Mouse (Mus musculus): Measurements from ENCODE around the gene Agbl2. TPM values are rescaled to one million over a fixed set of nuclear protein-coding genes. Genes with fewer than 3 reads are reported as not detected.

Gene Agbl2
- polyA plus RNA-seq, 1 experiment from 2014 or later = 1.7 TPM

- H3K27me3 ChIP-seq = no peaks in the 10 kb centered on the region
- peaks cover 30% of the 10 kb centered on the region for H3K4me1 ChIP-seq (replicated peaks)
- H3K9ac ChIP-seq = peak overlapping the region; percentile 87
- H3K36me3 ChIP-seq = peaks cover 25% of the 10 kb centered on the region
- H3K27ac ChIP-seq = peak overlapping the region; percentile 92
- H3K9me3 ChIP-seq = no peaks in the 10 kb centered on the region
- under 1% methylated on average over 13 of the region's 13 CpGs for WGBS
- peak overlapping the region; percentile 65 for H3K4me2 ChIP-seq
- ATAC-seq (ENCODE audit: low FRiP score) = no peak
- H3K4me3 ChIP-seq = peak overlapping the region; percentile 63
These were observed 65.1 kb downstream of the Agbl2 start for GRCm38 (mm10) chr2:90847681-90848050.

- Histone ChIP-seq H3K27me3 (no peaks in the 10 kb centered on the region), H3K36me3 (peaks cover 31% of the 10 kb centered on the region), H3K9me3 (no peaks in the 10 kb centered on the region), H3K4me1 (replicated peaks) (peaks cover 30% of the 10 kb centered on the region), H3K9ac (peak overlapping the region; percentile 87), H3K4me3 (peak overlapping the region; percentile 63), H3K27ac (peak overlapping the region; percentile 92), H3K4me2 (peak overlapping the region; percentile 65)
- 89% methylated on average over 5 of the region's 5 CpGs for WGBS
- ATAC-seq (ENCODE audit: low FRiP score) = no peak
These were observed 65.8 kb downstream of the Agbl2 start for GRCm38 (mm10) chr2:90848331-90848730.

- Histone ChIP-seq H3K4me1 (replicated peaks) (peaks cover 30% of the 10 kb centered on the region), H3K27ac (no peak overlapping the region), H3K4me3 (no peak overlapping the region), H3K9ac (no peak overlapping the region), H3K27me3 (no peaks in the 10 kb centered on the region), H3K36me3 (peaks cover 48% of the 10 kb centered on the region), H3K4me2 (no peak overlapping the region), H3K9me3 (no peaks in the 10 kb centered on the region)
- 100% methylated on average over 1 of the region's 1 CpGs for WGBS
- no peak for ATAC-seq (ENCODE audit: low FRiP score)
These were observed 67.9 kb downstream of the Agbl2 start for GRCm38 (mm10) chr2:90850401-90850800.

- H3K4me1 ChIP-seq (replicated peaks) = no peaks in the 10 kb centered on the region
- WGBS = 98% methylated on average over 2 of the region's 2 CpGs
- no peak overlapping the region for H3K4me3 ChIP-seq
- no peak for ATAC-seq (ENCODE audit: low FRiP score)
- H3K9ac ChIP-seq = no peak overlapping the region
- peaks cover 79% of the 10 kb centered on the region for H3K36me3 ChIP-seq
- H3K9me3 ChIP-seq = no peaks in the 10 kb centered on the region
- H3K4me2 ChIP-seq = no peak overlapping the region
- H3K27me3 ChIP-seq = no peaks in the 10 kb centered on the region
- no peak overlapping the region for H3K27ac ChIP-seq
These were observed 79.0 kb downstream of the Agbl2 start for GRCm38 (mm10) chr2:90861486-90861885.

- Histone ChIP-seq H3K27ac (peak overlapping the region; percentile 41; the same call in 1 of the 2 replicates), H3K9me3 (no peaks in the 10 kb centered on the region), H3K4me2 (no peak overlapping the region), H3K4me3 (no peak overlapping the region), H3K9ac (no peak overlapping the region), H3K4me1 (replicated peaks) (no peaks in the 10 kb centered on the region), H3K27me3 (no peaks in the 10 kb centered on the region), H3K36me3 (peaks cover 81% of the 10 kb centered on the region)
- peak; percentile 62; the same call in 1 of the 2 replicates for ATAC-seq (ENCODE audit: low FRiP score)
These were observed 81.7 kb downstream of the Agbl2 start for GRCm38 (mm10) chr2:90864184-90864583.

GRCm38 (mm10) chr2:90866524-90866923, 84.0 kb downstream of the Agbl2 start:
- H3K36me3 ChIP-seq = peaks cover 59% of the 10 kb centered on the region
- no peaks in the 10 kb centered on the region for H3K9me3 ChIP-seq
- H3K4me1 ChIP-seq (replicated peaks) = 0 out of 2 replicates have a peak, but pooled peaks cover 10% of the 10 kb centered on the region
- WGBS = 31% methylated on average over 3 of the region's 3 CpGs
- ATAC-seq (ENCODE audit: low FRiP score) = peak; percentile 90
- no peak overlapping the region for H3K4me2 ChIP-seq
- H3K9ac ChIP-seq = no peak overlapping the region
- no peak overlapping the region for H3K4me3 ChIP-seq
- H3K27me3 ChIP-seq = no peaks in the 10 kb centered on the region
- no peak overlapping the region for H3K27ac ChIP-seq

GRCm38 (mm10) chr2:90870136-90870601, 87.6 kb downstream of the Agbl2 start:
- peaks cover 34% of the 10 kb centered on the region for H3K36me3 ChIP-seq
- no peak overlapping the region for H3K27ac ChIP-seq
- H3K4me2 ChIP-seq = no peak overlapping the region
- 0 out of 2 replicates have a peak, but pooled peaks cover 13% of the 10 kb centered on the region for H3K4me1 ChIP-seq (replicated peaks)
- peak overlapping the region; percentile 53 for H3K9ac ChIP-seq
- no peak overlapping the region for H3K4me3 ChIP-seq
- ATAC-seq (ENCODE audit: low FRiP score) = no peak
- H3K27me3 ChIP-seq = no peaks in the 10 kb centered on the region
- 56% methylated on average over 4 of the region's 4 CpGs for WGBS
- no peaks in the 10 kb centered on the region for H3K9me3 ChIP-seq

- Histone ChIP-seq H3K4me1 (replicated peaks) (0 out of 2 replicates have a peak, but pooled peaks cover 13% of the 10 kb centered on the region), H3K4me3 (no peak overlapping the region), H3K27ac (no peak overlapping the region), H3K9ac (0 out of 2 replicates have a peak overlapping the region, but pooled peaks have one; percentile 20), H3K9me3 (no peaks in the 10 kb centered on the region), H3K27me3 (no peaks in the 10 kb centered on the region), H3K36me3 (peaks cover 24% of the 10 kb centered on the region), H3K4me2 (no peak overlapping the region)
- no peak for ATAC-seq (ENCODE audit: low FRiP score)
- WGBS = 66% methylated on average over 8 of the region's 8 CpGs
These were observed 88.8 kb downstream of the Agbl2 start for GRCm38 (mm10) chr2:90871180-90871961.

- no peak overlapping the region for H3K27ac ChIP-seq
- H3K27me3 ChIP-seq = no peaks in the 10 kb centered on the region
- no peak for ATAC-seq (ENCODE audit: low FRiP score)
- H3K4me3 ChIP-seq = no peak overlapping the region
- peaks cover 6% of the 10 kb centered on the region; the same call in 1 of the 2 replicates for H3K36me3 ChIP-seq
- WGBS = 89% methylated on average over 1 of the region's 1 CpGs
- H3K4me2 ChIP-seq = no peak overlapping the region
- H3K9ac ChIP-seq = no peak overlapping the region
- H3K4me1 ChIP-seq (replicated peaks) = 0 out of 2 replicates have a peak, but pooled peaks cover 13% of the 10 kb centered on the region
- H3K9me3 ChIP-seq = no peaks in the 10 kb centered on the region
These were observed 91.5 kb downstream of the Agbl2 start for GRCm38 (mm10) chr2:90874025-90874424.

- WGBS = 75% methylated on average over 2 of the region's 2 CpGs
- Histone ChIP-seq H3K9ac (no peak overlapping the region), H3K36me3 (peaks cover 6% of the 10 kb centered on the region; the same call in 1 of the 2 replicates), H3K27me3 (no peaks in the 10 kb centered on the region), H3K9me3 (no peaks in the 10 kb centered on the region), H3K4me2 (no peak overlapping the region), H3K27ac (no peak overlapping the region), H3K4me1 (replicated peaks) (peaks cover 17% of the 10 kb centered on the region), H3K4me3 (no peak overlapping the region)
- ATAC-seq (ENCODE audit: low FRiP score) = no peak
These were observed 92.7 kb downstream of the Agbl2 start for GRCm38 (mm10) chr2:90875239-90875638.

- 59% methylated on average over 5 of the region's 5 CpGs for WGBS
- no peak overlapping the region for H3K27ac ChIP-seq
- peaks cover 19% of the 10 kb centered on the region for H3K4me1 ChIP-seq (replicated peaks)
- H3K9me3 ChIP-seq = no peaks in the 10 kb centered on the region
- H3K27me3 ChIP-seq = no peaks in the 10 kb centered on the region
- ATAC-seq (ENCODE audit: low FRiP score) = no peak
- peaks cover 6% of the 10 kb centered on the region; the same call in 1 of the 2 replicates for H3K36me3 ChIP-seq
- H3K4me2 ChIP-seq = no peak overlapping the region
- no peak overlapping the region for H3K9ac ChIP-seq
- H3K4me3 ChIP-seq = no peak overlapping the region
These were observed 95.2 kb downstream of the Agbl2 start for GRCm38 (mm10) chr2:90877584-90878259.

- peaks cover 25% of the 10 kb centered on the region for H3K4me1 ChIP-seq (replicated peaks)
- H3K4me3 ChIP-seq = no peak overlapping the region
- H3K9me3 ChIP-seq = no peaks in the 10 kb centered on the region
- no peak overlapping the region for H3K4me2 ChIP-seq
- H3K36me3 ChIP-seq = no peaks in the 10 kb centered on the region
- no peaks in the 10 kb centered on the region for H3K27me3 ChIP-seq
- ATAC-seq (ENCODE audit: low FRiP score) = no peak
- no peak overlapping the region for H3K9ac ChIP-seq
- H3K27ac ChIP-seq = no peak overlapping the region
These were observed 96.9 kb downstream of the Agbl2 start for GRCm38 (mm10) chr2:90879419-90879818.
